In the genomic region with DNA sequence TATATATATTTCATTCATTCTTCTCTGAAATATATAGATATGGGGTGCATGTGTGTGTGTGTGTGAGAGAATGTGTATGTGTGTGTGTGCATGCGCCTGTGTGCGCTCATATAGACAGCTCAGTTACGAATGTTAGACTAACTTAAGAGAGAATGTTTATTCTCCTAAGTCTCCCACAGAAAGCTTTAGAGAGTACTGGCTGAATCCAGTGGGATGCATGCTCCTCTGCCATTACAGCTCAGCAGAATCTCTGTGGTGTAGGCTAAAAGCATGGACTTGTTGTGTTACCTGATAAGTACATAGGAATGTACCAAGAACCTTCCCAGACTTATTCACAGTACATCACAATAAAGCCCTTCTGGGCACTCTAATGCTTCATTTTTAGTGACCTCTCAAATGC, we compare ENCODE assay signal across 19 mouse cellular contexts. TPM values are rescaled to one million over a fixed set of nuclear protein-coding genes. Genes with fewer than 3 reads are reported as not detected.
DNase-seq lines count a peak whose midpoint lies in the region; ATAC-seq and TF ChIP-seq lines count a peak whose summit lies in the region.
"Had no signal": no experiment of that assay in that cellular context is flagged by ENCODE, and none has a peak within 500 bp of the region (broad histone marks: within the 10 kb centered on the region; RNA-seq: fewer than 3 reads in every experiment).

No protein-coding gene starts in this region.

- no peak for TF ChIP-seq CTCF in hindbrain, postnatal 0 days (IDR thresholded peaks at IDR 0.05; ENCODE audit: low read depth)

- no peak overlapping the region for H3K9ac ChIP-seq in forebrain, embryonic 11.5 days (ENCODE audit: low read length)
- H3K9ac ChIP-seq in hindbrain, postnatal 0 days (replicated peaks; ENCODE audit: low read length): no peak overlapping the region
- no peak overlapping the region for H3K9ac ChIP-seq in neural tube, embryonic 11.5 days (ENCODE audit: low read length)
- H3K9ac ChIP-seq in neural tube, embryonic 15.5 days (replicated peaks): no peak overlapping the region
- H3K9ac ChIP-seq: limb, embryonic 15.5 days had no signal

- no peaks in the 10 kb centered on the region for H3K9me3 ChIP-seq in forebrain, embryonic 10.5 days
- no peaks in the 10 kb centered on the region for H3K9me3 ChIP-seq in forebrain, embryonic 11.5 days (ENCODE audit: control insufficient read depth, low read length)
- no peaks in the 10 kb centered on the region for H3K9me3 ChIP-seq in hindbrain, embryonic 10.5 days
- H3K9me3 ChIP-seq in hindbrain, postnatal 0 days (ENCODE audit: low read length): no peaks in the 10 kb centered on the region
- H3K9me3 ChIP-seq in neural tube, embryonic 11.5 days (ENCODE audit: control insufficient read depth, low read length): no peaks in the 10 kb centered on the region
- H3K9me3 ChIP-seq in neural tube, embryonic 15.5 days (replicated peaks): no peaks in the 10 kb centered on the region
- H3K9me3 ChIP-seq: embryonic facial prominence, embryonic 10.5 days; limb, embryonic 15.5 days had no signal

- 75% methylated on average over 3 of the region's 3 CpGs for WGBS in forebrain, embryonic 10.5 days
- WGBS in forebrain, embryonic 11.5 days: 62% methylated on average over 3 of the region's 3 CpGs
- WGBS in hindbrain, embryonic 10.5 days: 79% methylated on average over 3 of the region's 3 CpGs
- WGBS in hindbrain, postnatal 0 days: 87% methylated on average over 3 of the region's 3 CpGs
- 62% methylated on average over 3 of the region's 3 CpGs for WGBS in neural tube, embryonic 11.5 days
- 57% methylated on average over 3 of the region's 3 CpGs for WGBS in neural tube, embryonic 15.5 days

- H3K4me2 ChIP-seq in forebrain, embryonic 11.5 days (ENCODE audit: low read depth, low read length, severe bottlenecking): no peak overlapping the region
- H3K4me2 ChIP-seq in hindbrain, postnatal 0 days (ENCODE audit: low read depth, low read length): no peak overlapping the region
- no peak overlapping the region for H3K4me2 ChIP-seq in neural tube, embryonic 11.5 days (ENCODE audit: low read depth)
- H3K4me2 ChIP-seq in neural tube, embryonic 15.5 days: no peak overlapping the region

- no peak for DNase-seq in forebrain, embryonic 10.5 days (ENCODE audit: extremely low spot score, low spot score)
- no peak for DNase-seq in forebrain, embryonic 11.5 days (ENCODE audit: low spot score)
- DNase-seq in hindbrain, embryonic 10.5 days (ENCODE audit: low spot score): no peak
- no peak for DNase-seq in hindbrain, postnatal 0 days (ENCODE audit: low spot score)
- DNase-seq in neural tube, embryonic 11.5 days (ENCODE audit: low spot score): no peak
- DNase-seq in neural tube, embryonic 10.5 days (ENCODE audit: extremely low spot score, low spot score): no peak
- DNase-seq: adrenal gland, postnatal 36 days; cerebellum, adult 9-11 months; kidney, postnatal 25 days; lung, adult 18-20 months; right cerebral cortex, postnatal 14 days had no signal

- peaks cover 77% of the 10 kb centered on the region for H3K27me3 ChIP-seq in forebrain, embryonic 10.5 days (ENCODE audit: poor library complexity, severe bottlenecking)
- H3K27me3 ChIP-seq in forebrain, embryonic 11.5 days (ENCODE audit: control insufficient read depth, insufficient read depth, low read length): no peaks in the 10 kb centered on the region
- H3K27me3 ChIP-seq in hindbrain, embryonic 10.5 days (ENCODE audit: insufficient read depth, poor library complexity, severe bottlenecking): no peaks in the 10 kb centered on the region
- no peaks in the 10 kb centered on the region for H3K27me3 ChIP-seq in hindbrain, postnatal 0 days (ENCODE audit: insufficient read depth, low read length)
- no peaks in the 10 kb centered on the region for H3K27me3 ChIP-seq in neural tube, embryonic 11.5 days (ENCODE audit: control insufficient read depth, insufficient read depth, low read length)
- H3K27me3 ChIP-seq in neural tube, embryonic 15.5 days (replicated peaks): no peaks in the 10 kb centered on the region

- H3K36me3 ChIP-seq in forebrain, embryonic 10.5 days (replicated peaks): peaks cover 6% of the 10 kb centered on the region; the same call in 1 of the 2 replicates
- H3K36me3 ChIP-seq in forebrain, embryonic 11.5 days (ENCODE audit: control insufficient read depth, insufficient read depth, low read length): no peaks in the 10 kb centered on the region
- H3K36me3 ChIP-seq in hindbrain, embryonic 10.5 days: peaks cover 38% of the 10 kb centered on the region
- H3K36me3 ChIP-seq in hindbrain, postnatal 0 days (ENCODE audit: insufficient read depth, low read length): no peaks in the 10 kb centered on the region
- H3K36me3 ChIP-seq in neural tube, embryonic 11.5 days (ENCODE audit: control insufficient read depth, insufficient read depth, low read length): no peaks in the 10 kb centered on the region; the same call in 1 of the 2 replicates
- H3K36me3 ChIP-seq in neural tube, embryonic 15.5 days: no peaks in the 10 kb centered on the region
- H3K36me3 ChIP-seq: limb, embryonic 15.5 days had no signal

- peaks cover 44% of the 10 kb centered on the region for H3K4me1 ChIP-seq in forebrain, embryonic 10.5 days
- peaks cover 14% of the 10 kb centered on the region for H3K4me1 ChIP-seq in forebrain, embryonic 11.5 days (replicated peaks; ENCODE audit: control insufficient read depth, insufficient read depth, low read length)
- peaks cover 34% of the 10 kb centered on the region for H3K4me1 ChIP-seq in hindbrain, embryonic 10.5 days (replicated peaks)
- no peaks in the 10 kb centered on the region for H3K4me1 ChIP-seq in hindbrain, postnatal 0 days (ENCODE audit: insufficient read depth, low read length)
- H3K4me1 ChIP-seq in neural tube, embryonic 11.5 days (ENCODE audit: control insufficient read depth, insufficient read depth, low read length): peaks cover 25% of the 10 kb centered on the region
- peaks cover 20% of the 10 kb centered on the region for H3K4me1 ChIP-seq in neural tube, embryonic 15.5 days

- no peak overlapping the region for H3K4me3 ChIP-seq in forebrain, embryonic 10.5 days
- no peak overlapping the region for H3K4me3 ChIP-seq in forebrain, embryonic 11.5 days (ENCODE audit: low read depth, low read length)
- no peak overlapping the region for H3K4me3 ChIP-seq in hindbrain, embryonic 10.5 days
- H3K4me3 ChIP-seq in hindbrain, postnatal 0 days (ENCODE audit: low read length): no peak overlapping the region
- no peak overlapping the region for H3K4me3 ChIP-seq in neural tube, embryonic 11.5 days (ENCODE audit: low read depth, low read length)
- no peak overlapping the region for H3K4me3 ChIP-seq in neural tube, embryonic 15.5 days (replicated peaks)
- H3K4me3 ChIP-seq: erythroblast, embryonic 14.5 days; myocyte had no signal

- no peak for ATAC-seq in forebrain, embryonic 11.5 days (replicated peaks; ENCODE audit: low FRiP score)
- no peak for ATAC-seq in hindbrain, postnatal 0 days
- no peak for ATAC-seq in neural tube, embryonic 11.5 days (ENCODE audit: insufficient read depth, low FRiP score, low TSS enrichment)
- ATAC-seq in neural tube, embryonic 15.5 days (ENCODE audit: low FRiP score): 0 out of 2 replicates have a peak, but pooled peaks have one; percentile 21
- ATAC-seq in megakaryocyte progenitor cell, adult 5-6 weeks (replicated peaks; ENCODE audit: poor library complexity): no peak
- ATAC-seq: activated CD4-positive, CD25-positive, alpha-beta regulatory T cell, adult 4 months; intestine, embryonic 16.5 days had no signal

- peak overlapping the region; percentile 84; the same call in 1 of the 2 replicates for H3K27ac ChIP-seq in forebrain, embryonic 10.5 days
- no peak overlapping the region for H3K27ac ChIP-seq in forebrain, embryonic 11.5 days (ENCODE audit: low read depth, low read length)
- H3K27ac ChIP-seq in hindbrain, embryonic 10.5 days: 0 out of 2 replicates have a peak overlapping the region, but pooled peaks have one; percentile 40
- H3K27ac ChIP-seq in hindbrain, postnatal 0 days: no peak overlapping the region
- peak overlapping the region; percentile 72 for H3K27ac ChIP-seq in neural tube, embryonic 11.5 days (ENCODE audit: low read depth, low read length)
- 0 out of 2 replicates have a peak overlapping the region, but pooled peaks have one; percentile 10 for H3K27ac ChIP-seq in neural tube, embryonic 15.5 days (replicated peaks)
- H3K27ac ChIP-seq: limb, embryonic 15.5 days had no signal

RNA-seq across cellular contexts. Expression of gene Meis2, which starts 55.6 kb away (rescaled TPM):
- 32.5 TPM in 2 replicates for polyA plus RNA-seq in forebrain, embryonic 10.5 days (2016; fragmentation: Nextera tagmentation; extraction: Ambion mirVana)
- 75.4 and 77.2 TPM in 2 replicates for polyA plus RNA-seq in forebrain, embryonic 11.5 days (2014; fragmentation: Nextera tagmentation; extraction: Ambion mirVana)
- 61.3 and 91.1 TPM in 2 replicates for polyA plus RNA-seq in hindbrain, embryonic 10.5 days (2016; fragmentation: Nextera tagmentation; extraction: Ambion mirVana)
- total RNA-seq in hindbrain, postnatal 0 days (2014; rRNA removed): 132 and 133 TPM in 2 replicates
- polyA plus RNA-seq in hindbrain, postnatal 0 days (2015; fragmentation: Nextera tagmentation; extraction: Ambion mirVana): 94.4 and 105 TPM in 2 replicates
- polyA plus RNA-seq in neural tube, embryonic 11.5 days (2014; fragmentation: Nextera tagmentation; extraction: Ambion mirVana): 111 and 117 TPM in 2 replicates
- 74.4 and 95.5 TPM in 2 replicates for polyA plus RNA-seq in neural tube, embryonic 15.5 days (2015; fragmentation: Nextera tagmentation; extraction: Ambion mirVana)
- total RNA-seq in megakaryocyte progenitor cell, adult 5-6 weeks (2015): not detected in 2 replicates
- total RNA-seq in megakaryocyte progenitor cell, adult 5-6 weeks (2017): not detected in 2 replicates
- polyA plus RNA-seq: erythroblast, embryonic 14.5 days had no signal

Comparison
In these comparisons a context has a peak if more than half of its experiments do, and no peak if none do; other contexts are left out.
1. H3K27ac ChIP-seq: peak in forebrain, embryonic 10.5 days (single experiment), hindbrain, embryonic 10.5 days (single experiment), neural tube, embryonic 11.5 days (single experiment) and neural tube, embryonic 15.5 days (single experiment); none in forebrain, embryonic 11.5 days (single experiment) and hindbrain, postnatal 0 days (single experiment).